Mouse (Mus musculus): ENCODE results near the gene Klhl22. TPM values are rescaled to one million over a fixed set of nuclear protein-coding genes. Genes with fewer than 3 reads are reported as not detected.
"Not testable (repeated sequence)": the region's sequence is repeated elsewhere in the genome, so short reads cannot be mapped to it uniquely, and the experiment has no call there.

Klhl22 gene
- total RNA-seq, 2 experiments from 2014 or later: 84.9 to 86.0 TPM

DNA sequence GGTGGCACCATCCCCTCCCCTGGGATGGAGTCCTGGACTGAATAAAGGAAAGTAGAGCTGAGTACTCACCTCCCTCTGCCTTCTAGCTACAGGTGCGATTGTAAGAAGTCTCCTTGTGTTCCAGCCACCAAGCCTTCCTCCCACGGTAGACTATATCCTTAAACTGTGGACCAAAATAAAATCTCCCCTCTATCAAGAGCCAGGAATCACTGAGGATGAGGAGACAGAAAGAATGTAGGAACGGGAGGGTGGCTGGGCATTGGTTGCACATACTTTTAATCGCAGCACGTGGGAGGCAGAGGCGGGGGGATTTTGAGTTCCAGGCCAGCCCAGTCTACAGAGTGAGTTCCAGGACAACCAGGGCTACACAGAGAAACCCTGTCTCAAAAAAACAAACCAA, 27.0 kb upstream of the Klhl22 start:
- intact Hi-C loops (cut with DNase I): loop anchor here (10.0 kb wide), 1 partner anchor 242 kb away; no protein-coding TSS in a partner anchor
- no peak for TF ChIP-seq CTCF (IDR thresholded peaks at IDR 0.05)
- H3K4me3 ChIP-seq: no peak overlapping the region
- no peak overlapping the region for H3K27ac ChIP-seq
- no peak for DNase-seq (ENCODE audit: extremely low spot score in 1 of 2, low spot score in 2 of 2)

GRCm38 (mm10) chr16:17732841-17733340, 26.5 kb upstream of the Klhl22 start, which contains the start of gene Med15:
Gene Med15 (minus strand): TSS chr16:17732891.
- no peak for DNase-seq (ENCODE audit: extremely low spot score in 1 of 2, low spot score in 2 of 2)
- Histone ChIP-seq H3K27ac (no peak within 1 kb of the TSS), H3K4me3 (no peak within 1 kb of the TSS)
- no peak for TF ChIP-seq CTCF (IDR thresholded peaks at IDR 0.05)
- intact Hi-C loops (cut with DNase I): loop anchor here (10.0 kb wide), 1 partner anchor 242 kb away; no protein-coding TSS in a partner anchor

GRCm38 (mm10) chr16:17733646-17734045, 25.8 kb upstream of the Klhl22 start:
- no peak overlapping the region for H3K4me3 ChIP-seq
- no peak overlapping the region for H3K27ac ChIP-seq
- no peak for DNase-seq (ENCODE audit: extremely low spot score in 1 of 2, low spot score in 2 of 2)
- TF ChIP-seq CTCF (IDR thresholded peaks at IDR 0.05): no peak
- intact Hi-C loops (cut with DNase I): loop anchor here (10.0 kb wide), 1 partner anchor 241 kb away; no protein-coding TSS in a partner anchor

DNA sequence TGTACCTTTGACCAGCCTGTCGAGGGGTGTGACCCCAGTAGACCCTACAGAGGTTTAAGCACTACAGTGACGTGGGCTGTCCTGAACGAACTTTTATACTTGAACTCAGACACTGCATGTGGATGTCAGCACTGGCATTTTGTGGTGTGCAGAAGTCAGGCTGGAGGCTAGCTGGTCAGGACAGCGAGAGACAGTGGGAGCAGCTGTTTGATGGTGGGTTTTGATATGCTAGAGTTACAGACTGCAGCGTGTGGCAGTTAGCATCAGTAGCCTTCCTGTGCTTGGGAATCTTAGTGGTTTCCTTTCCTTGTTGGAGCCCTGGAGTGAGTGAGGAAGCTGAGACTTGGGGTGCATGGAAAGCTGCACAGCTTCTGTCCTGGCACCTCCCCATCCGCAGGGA, 24.5 kb upstream of the Klhl22 start:
- H3K4me3 ChIP-seq; H3K27ac ChIP-seq; DNase-seq (ENCODE audit: extremely low spot score in 1 of 2, low spot score in 2 of 2): not testable (repeated sequence)
- intact Hi-C loops (cut with DNase I): loop anchor here (10.0 kb wide), 1 partner anchor 240 kb away; no protein-coding TSS in a partner anchor

DNA sequence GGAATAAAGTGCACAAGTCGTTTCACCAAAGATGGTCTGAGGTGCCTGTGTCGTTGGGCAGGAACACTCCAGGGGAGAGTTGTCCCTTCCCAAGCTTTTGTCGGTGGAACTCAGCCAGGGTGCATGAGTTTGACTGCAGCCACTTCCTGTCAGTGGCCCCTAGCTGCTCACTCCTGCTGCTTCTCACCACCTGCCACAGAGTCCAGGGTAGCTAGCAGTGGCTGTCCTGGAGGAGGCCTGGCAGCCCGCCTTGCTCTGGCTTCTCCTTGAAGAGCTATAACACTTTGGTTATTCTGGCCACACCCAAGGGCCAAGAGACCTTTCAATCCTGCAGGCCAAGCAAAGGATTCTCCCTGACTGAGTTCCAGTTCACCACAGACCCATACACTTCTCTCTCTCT, 23.3 kb upstream of the Klhl22 start:
- no peak overlapping the region for H3K4me3 ChIP-seq
- no peak for DNase-seq (ENCODE audit: extremely low spot score in 1 of 2, low spot score in 2 of 2)
- intact Hi-C loops (cut with DNase I): loop anchor here (10.0 kb wide), 1 partner anchor 239 kb away; no protein-coding TSS in a partner anchor
- no peak for TF ChIP-seq CTCF (IDR thresholded peaks at IDR 0.05)
- no peak overlapping the region for H3K27ac ChIP-seq

DNA sequence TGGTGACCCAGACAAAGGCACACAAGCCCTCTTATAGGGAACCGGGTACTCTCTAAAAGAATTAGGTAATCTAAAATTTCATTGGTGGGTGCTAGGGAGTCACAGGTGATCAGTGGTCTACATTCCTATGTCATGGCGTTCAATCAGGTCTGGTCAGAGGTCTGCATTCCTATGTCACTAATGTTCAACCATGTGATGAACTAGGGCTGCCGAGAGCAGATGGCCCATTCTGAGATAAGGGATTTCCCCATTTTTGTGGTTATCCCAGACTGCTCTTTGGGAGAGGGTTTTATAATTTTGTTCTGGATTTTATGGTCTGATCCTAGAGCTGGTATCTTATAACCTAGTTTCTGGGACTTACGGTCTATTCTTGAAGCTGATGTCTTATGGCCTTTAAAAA, 19.3 kb upstream of the Klhl22 start:
- no peak overlapping the region for H3K4me3 ChIP-seq
- intact Hi-C loops (cut with DNase I): no loop called here
- H3K27ac ChIP-seq: no peak overlapping the region
- DNase-seq (ENCODE audit: extremely low spot score in 1 of 2, low spot score in 2 of 2): no peak
- TF ChIP-seq CTCF (IDR thresholded peaks at IDR 0.05): no peak

- no peak for TF ChIP-seq CTCF (IDR thresholded peaks at IDR 0.05)
- Histone ChIP-seq H3K27ac (no peak overlapping the region), H3K4me3 (no peak overlapping the region)
- DNase-seq (ENCODE audit: extremely low spot score in 1 of 2, low spot score in 2 of 2): no peak
- intact Hi-C loops (cut with DNase I): no loop called here
Measured at GRCm38 (mm10) chr16:17742810-17743209, 16.6 kb upstream of the Klhl22 start.

GRCm38 (mm10) chr16:17743279-17743678, 16.1 kb upstream of the Klhl22 start:
- intact Hi-C loops (cut with DNase I): no loop called here

GRCm38 (mm10) chr16:17744536-17744935, 14.9 kb upstream of the Klhl22 start:
- no peak overlapping the region for H3K4me3 ChIP-seq
- H3K27ac ChIP-seq: no peak overlapping the region
- intact Hi-C loops (cut with DNase I): loop anchor here (2.0 kb wide), 1 partner anchor 68 kb away; no protein-coding TSS in a partner anchor
- TF ChIP-seq CTCF (IDR thresholded peaks at IDR 0.05): peak; percentile 68
- DNase-seq (ENCODE audit: extremely low spot score in 1 of 2, low spot score in 2 of 2): peak in 1 of 2 experiments; percentile 24

More at GRCm38 (mm10) chr16:17743279-17743678, 16.1 kb upstream of the Klhl22 start:
- H3K4me3 ChIP-seq: no peak overlapping the region
- TF ChIP-seq CTCF (IDR thresholded peaks at IDR 0.05): peak; percentile 6; the same call in 1 of the 2 replicates
- DNase-seq (ENCODE audit: extremely low spot score in 1 of 2, low spot score in 2 of 2): no peak
- no peak overlapping the region for H3K27ac ChIP-seq

DNA sequence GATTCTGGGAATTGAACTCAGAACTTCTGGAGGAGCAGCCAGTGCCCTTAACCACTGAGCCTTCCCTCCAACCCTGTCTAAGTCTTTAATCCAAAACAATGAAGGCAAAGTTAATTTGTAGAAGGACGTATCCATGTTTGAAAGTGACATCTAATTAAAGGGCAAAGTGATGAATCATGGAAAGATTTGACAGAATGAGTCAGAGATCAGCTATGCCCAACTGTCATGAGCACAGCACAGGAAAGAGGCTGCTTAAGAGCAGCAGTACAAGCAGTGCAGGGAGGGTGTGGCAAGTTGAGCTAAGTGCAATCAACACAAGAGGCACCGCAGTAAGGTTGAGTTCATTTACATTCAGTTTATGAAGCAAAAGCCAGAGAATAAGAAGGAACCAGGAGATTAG, 14.4 kb upstream of the Klhl22 start:
- no peak overlapping the region for H3K4me3 ChIP-seq
- no peak for TF ChIP-seq CTCF (IDR thresholded peaks at IDR 0.05)
- intact Hi-C loops (cut with DNase I): loop anchor here (2.0 kb wide), 1 partner anchor 68 kb away; no protein-coding TSS in a partner anchor
- no peak for DNase-seq (ENCODE audit: extremely low spot score in 1 of 2, low spot score in 2 of 2)
- no peak overlapping the region for H3K27ac ChIP-seq

GRCm38 (mm10) chr16:17753001-17753400, 6.4 kb upstream of the Klhl22 start:
- DNase-seq (ENCODE audit: extremely low spot score in 1 of 2, low spot score in 2 of 2): no peak
- no peak for TF ChIP-seq CTCF (IDR thresholded peaks at IDR 0.05)
- H3K4me3 ChIP-seq: no peak overlapping the region
- intact Hi-C loops (cut with DNase I): no loop called here
- no peak overlapping the region for H3K27ac ChIP-seq

- Histone ChIP-seq H3K27ac (no peak overlapping the region), H3K4me3 (no peak overlapping the region)
- DNase-seq (ENCODE audit: extremely low spot score in 1 of 2, low spot score in 2 of 2): no peak
- intact Hi-C loops (cut with DNase I): no loop called here
- no peak for TF ChIP-seq CTCF (IDR thresholded peaks at IDR 0.05)
Measured at GRCm38 (mm10) chr16:17753686-17754085, 5.7 kb upstream of the Klhl22 start.

- no peak overlapping the region for H3K4me3 ChIP-seq
- intact Hi-C loops (cut with DNase I): no loop called here
- no peak overlapping the region for H3K27ac ChIP-seq
- DNase-seq (ENCODE audit: extremely low spot score in 1 of 2, low spot score in 2 of 2): no peak
- TF ChIP-seq CTCF (IDR thresholded peaks at IDR 0.05): no peak
Measured at GRCm38 (mm10) chr16:17757756-17758155, 1.7 kb upstream of the Klhl22 start.

Data from left cerebral cortex, adult 2 months (tissue).